Mouse (Mus musculus): Measurements from ENCODE around the gene Olfr1163.

- no peak for TF ChIP-seq CTCF (IDR thresholded peaks at IDR 0.05; ENCODE audit: low read depth)
- no peak for TF ChIP-seq EP300 (IDR thresholded peaks at IDR 0.05; ENCODE audit: low read depth)
Observed at GRCm38 (mm10) chr2:88051029-88051428, 20.6 kb downstream of the Olfr1163 start, which contains the start of gene Olfr1162.

All from heart, postnatal 0 days (tissue).